Mouse (Mus musculus): ENCODE measurements around the gene Sytl2. TPM values are rescaled to one million over a fixed set of nuclear protein-coding genes. Genes with fewer than 3 reads are reported as not detected.
A peak's percentile ranks its signal among the peaks of the same experiment; 100 is the strongest.

Gene Sytl2
- polyA plus RNA-seq, 1 experiment = 21.9 TPM

DNA sequence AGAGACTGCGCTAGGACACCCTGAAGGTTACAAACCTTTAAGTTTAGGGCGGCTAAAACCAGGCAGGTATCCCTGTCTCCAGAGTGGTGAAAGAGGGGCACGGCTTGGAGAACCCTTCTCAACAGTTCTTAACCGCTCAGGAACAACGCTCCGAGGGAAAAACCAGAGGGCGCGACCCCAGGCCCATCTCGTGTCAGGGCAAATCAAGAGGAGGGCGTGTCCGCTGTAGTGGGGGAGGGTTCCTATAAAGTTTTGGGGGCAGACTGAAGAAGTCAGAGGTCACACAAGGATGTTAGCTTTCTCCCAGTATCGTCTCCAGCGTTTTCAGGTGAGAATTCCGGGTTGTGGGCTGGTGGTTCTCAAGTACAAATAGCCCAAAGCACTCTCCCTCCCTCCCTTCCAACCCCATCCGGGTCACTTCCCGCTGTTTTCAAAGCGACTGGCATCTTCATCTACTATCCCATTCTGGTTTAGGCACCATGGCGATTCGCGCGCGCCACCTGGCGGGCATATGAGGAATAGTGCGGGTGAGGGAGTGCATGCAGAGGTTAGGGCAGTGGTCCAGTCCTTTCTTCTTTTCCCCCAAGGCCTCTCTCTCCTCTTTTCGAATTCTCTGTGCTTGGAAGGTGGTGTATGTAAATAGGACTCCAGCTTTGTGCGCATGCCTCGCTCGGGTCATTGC is 36.6 kb upstream of the Sytl2 start, which contains the start of gene Ccdc83:
TSS of gene Ccdc83 (minus strand) at position 489 of the 682 bp plus-strand sequence.
- no peaks in the 10 kb centered on the region for H3K36me3 ChIP-seq (ENCODE audit: control insufficient read depth, insufficient read depth)
- no peak within 1 kb of the TSS for H3ac ChIP-seq (ENCODE audit: control insufficient read depth, insufficient read length, low read depth)
- H3K4me3 ChIP-seq (ENCODE audit: insufficient read depth, poor library complexity, severe bottlenecking) = no peak within 1 kb of the TSS
- no peaks in the 10 kb centered on the region for H3K79me2 ChIP-seq (ENCODE audit: control insufficient read depth, insufficient read depth)
- no peaks in the 10 kb centered on the region for H3K79me3 ChIP-seq (ENCODE audit: low read depth)
- no peaks in the 10 kb centered on the region for H3K27me3 ChIP-seq (ENCODE audit: control insufficient read depth, insufficient read depth, insufficient read length)
- TF ChIP-seq CEBPB (IDR thresholded peaks at IDR 0.05; ENCODE audit: low read depth) = no peak
- peak; percentile 94 for TF ChIP-seq CTCF (IDR thresholded peaks at IDR 0.05; ENCODE audit: control insufficient read depth, insufficient read depth, insufficient read length)
- TF ChIP-seq USF1 (IDR thresholded peaks at IDR 0.05; ENCODE audit: low read depth) = no peak

DNA sequence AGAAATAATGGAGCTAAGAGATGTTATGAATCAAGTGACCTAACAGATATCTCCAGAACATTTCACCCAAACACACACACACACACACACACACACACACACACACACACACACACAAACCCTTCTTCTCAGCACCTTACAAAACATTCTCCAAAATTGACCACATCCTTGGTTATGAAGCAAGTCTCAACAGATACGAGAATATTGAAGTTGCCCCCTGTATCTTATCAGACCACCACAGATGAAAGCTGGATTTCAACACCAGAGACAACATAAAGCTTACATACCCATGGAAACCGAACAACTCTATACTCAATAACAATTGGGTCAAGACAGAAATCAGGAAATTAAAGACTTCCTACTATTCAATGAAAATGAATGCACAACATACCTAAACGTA is 31.9 kb upstream of the Sytl2 start:
- no peaks in the 10 kb centered on the region for H3K27me3 ChIP-seq (ENCODE audit: control insufficient read depth, insufficient read depth, insufficient read length)
- no peaks in the 10 kb centered on the region for H3K79me3 ChIP-seq (ENCODE audit: low read depth)
- no peak overlapping the region for H3ac ChIP-seq (ENCODE audit: control insufficient read depth, insufficient read length, low read depth)
- H3K4me3 ChIP-seq (ENCODE audit: insufficient read depth, poor library complexity, severe bottlenecking) = no peak overlapping the region
- no peaks in the 10 kb centered on the region for H3K79me2 ChIP-seq (ENCODE audit: control insufficient read depth, insufficient read depth)
- TF ChIP-seq MYOG (IDR thresholded peaks at IDR 0.05; ENCODE audit: control insufficient read depth, extremely low read depth, insufficient read length) = no peak
- TF ChIP-seq USF1 (IDR thresholded peaks at IDR 0.05; ENCODE audit: low read depth) = no peak
- TF ChIP-seq CEBPB (IDR thresholded peaks at IDR 0.05; ENCODE audit: low read depth) = no peak
- no peak for TF ChIP-seq MAX (IDR thresholded peaks at IDR 0.05)
- no peak for TF ChIP-seq MYOD1 (IDR thresholded peaks at IDR 0.05; ENCODE audit: control insufficient read depth, insufficient read length, low read depth)
- TF ChIP-seq FOSL1 (IDR thresholded peaks at IDR 0.05; ENCODE audit: insufficient read depth, low read length, poor library complexity, severe bottlenecking) = no peak
- TF ChIP-seq CTCF (IDR thresholded peaks at IDR 0.05; ENCODE audit: control insufficient read depth, insufficient read depth, insufficient read length) = no peak
- H3K36me3 ChIP-seq (ENCODE audit: control insufficient read depth, insufficient read depth) = no peaks in the 10 kb centered on the region

DNA sequence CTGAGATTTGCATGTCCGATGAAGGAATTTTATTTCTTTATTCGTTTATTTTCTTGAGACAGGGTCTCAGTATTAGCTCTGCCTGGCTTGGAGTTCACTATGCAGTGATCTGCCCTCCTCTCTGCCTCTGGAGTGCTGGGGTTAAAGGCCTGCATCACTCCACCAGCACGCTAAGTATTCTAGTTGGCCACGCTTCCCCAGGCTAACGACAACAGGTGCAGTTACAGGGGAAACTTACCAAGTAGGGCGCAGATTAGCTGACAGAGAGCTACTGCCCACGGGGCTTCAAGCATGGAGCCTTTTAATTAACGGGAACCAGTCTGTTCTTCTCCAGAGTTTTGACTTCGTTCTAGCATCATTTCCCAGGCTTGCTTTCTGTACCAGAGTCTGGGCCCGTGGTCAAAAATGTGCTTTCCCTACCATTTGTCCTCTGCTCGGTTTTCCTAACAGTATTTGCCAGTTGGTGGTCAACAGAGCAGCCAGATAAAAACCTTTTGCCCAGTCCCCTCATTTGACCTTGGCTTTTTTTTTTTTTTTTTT is 27.4 kb upstream of the Sytl2 start:
- Histone ChIP-seq H3K36me3 (ENCODE audit: control insufficient read depth, insufficient read depth) (no peaks in the 10 kb centered on the region), H3K4me3 (ENCODE audit: insufficient read depth, poor library complexity, severe bottlenecking) (no peak overlapping the region), H3K27me3 (ENCODE audit: control insufficient read depth, insufficient read depth, insufficient read length) (no peaks in the 10 kb centered on the region), H3ac (ENCODE audit: control insufficient read depth, insufficient read length, low read depth) (no peak overlapping the region), H3K79me3 (ENCODE audit: low read depth) (no peaks in the 10 kb centered on the region), H3K79me2 (ENCODE audit: control insufficient read depth, insufficient read depth) (no peaks in the 10 kb centered on the region)
- TF ChIP-seq FOSL1 (IDR thresholded peaks at IDR 0.05; ENCODE audit: insufficient read depth, low read length, poor library complexity, severe bottlenecking) (no peak), CTCF (IDR thresholded peaks at IDR 0.05; ENCODE audit: control insufficient read depth, insufficient read depth, insufficient read length) (no peak), MYOD1 (IDR thresholded peaks at IDR 0.05; ENCODE audit: control insufficient read depth, insufficient read length, low read depth) (no peak)

DNA sequence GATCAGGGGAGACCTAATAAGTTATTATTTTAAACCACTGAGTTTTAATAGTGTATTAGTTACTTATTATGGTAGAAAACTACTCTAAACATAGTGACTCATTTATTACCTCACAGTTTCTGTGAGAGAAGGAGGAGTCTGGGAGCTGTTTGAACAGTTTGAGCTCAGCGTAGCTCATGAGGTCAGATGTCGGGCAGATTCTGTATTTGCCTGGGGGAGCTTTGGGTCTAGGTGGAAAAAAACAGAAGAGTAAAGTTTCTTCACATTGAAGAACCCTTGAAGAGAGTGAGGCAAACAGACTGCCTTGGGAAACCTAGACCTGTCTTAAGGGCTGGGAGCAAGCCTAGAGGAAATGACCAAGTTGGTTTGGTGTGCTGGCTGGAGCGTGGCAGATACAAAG is 24.8 kb upstream of the Sytl2 start:
- no peaks in the 10 kb centered on the region for H3K79me2 ChIP-seq (ENCODE audit: control insufficient read depth, insufficient read depth)
- no peaks in the 10 kb centered on the region for H3K36me3 ChIP-seq (ENCODE audit: control insufficient read depth, insufficient read depth)
- TF ChIP-seq MAX (IDR thresholded peaks at IDR 0.05) = no peak
- TF ChIP-seq CTCF (IDR thresholded peaks at IDR 0.05; ENCODE audit: control insufficient read depth, insufficient read depth, insufficient read length) = no peak
- TF ChIP-seq MYOD1 (IDR thresholded peaks at IDR 0.05; ENCODE audit: control insufficient read depth, insufficient read length, low read depth) = no peak
- TF ChIP-seq USF1 (IDR thresholded peaks at IDR 0.05; ENCODE audit: low read depth) = no peak
- no peak for TF ChIP-seq CEBPB (IDR thresholded peaks at IDR 0.05; ENCODE audit: low read depth)
- TF ChIP-seq MYOG (IDR thresholded peaks at IDR 0.05; ENCODE audit: control insufficient read depth, extremely low read depth, insufficient read length) = no peak
- no peak for TF ChIP-seq FOSL1 (IDR thresholded peaks at IDR 0.05; ENCODE audit: insufficient read depth, low read length, poor library complexity, severe bottlenecking)
- no peak overlapping the region for H3K4me3 ChIP-seq (ENCODE audit: insufficient read depth, poor library complexity, severe bottlenecking)
- no peaks in the 10 kb centered on the region for H3K79me3 ChIP-seq (ENCODE audit: low read depth)
- no peaks in the 10 kb centered on the region for H3K27me3 ChIP-seq (ENCODE audit: control insufficient read depth, insufficient read depth, insufficient read length)
- H3ac ChIP-seq (ENCODE audit: control insufficient read depth, insufficient read length, low read depth) = no peak overlapping the region

DNA sequence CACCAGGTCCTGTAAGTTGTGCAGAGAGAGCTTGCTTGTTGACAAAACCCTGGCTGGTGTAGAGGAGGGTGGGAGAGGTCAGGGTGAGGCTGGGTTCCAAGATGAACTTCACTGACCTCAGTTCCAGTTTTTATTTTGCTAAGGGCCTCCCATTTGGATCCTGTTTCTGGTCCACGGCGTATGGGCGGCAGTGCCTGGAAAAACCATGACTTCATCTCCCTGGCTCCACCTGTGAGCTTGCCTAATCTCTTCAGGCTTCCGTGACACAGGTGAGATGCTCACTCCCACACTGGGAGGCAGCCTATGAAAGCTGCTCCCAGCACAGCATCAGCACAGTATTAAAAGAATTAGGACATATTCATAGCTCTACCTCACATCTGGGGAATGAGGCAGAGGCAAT is 24.3 kb upstream of the Sytl2 start:
- H3K79me3 ChIP-seq (ENCODE audit: low read depth) = no peaks in the 10 kb centered on the region
- H3K4me3 ChIP-seq (ENCODE audit: insufficient read depth, poor library complexity, severe bottlenecking) = no peak overlapping the region
- H3K79me2 ChIP-seq (ENCODE audit: control insufficient read depth, insufficient read depth) = no peaks in the 10 kb centered on the region
- no peak for TF ChIP-seq MYOD1 (IDR thresholded peaks at IDR 0.05; ENCODE audit: control insufficient read depth, insufficient read length, low read depth)
- no peak for TF ChIP-seq USF1 (IDR thresholded peaks at IDR 0.05; ENCODE audit: low read depth)
- no peak for TF ChIP-seq CEBPB (IDR thresholded peaks at IDR 0.05; ENCODE audit: low read depth)
- TF ChIP-seq MYOG (IDR thresholded peaks at IDR 0.05; ENCODE audit: control insufficient read depth, extremely low read depth, insufficient read length) = no peak
- TF ChIP-seq CTCF (IDR thresholded peaks at IDR 0.05; ENCODE audit: control insufficient read depth, insufficient read depth, insufficient read length) = no peak
- no peak for TF ChIP-seq FOSL1 (IDR thresholded peaks at IDR 0.05; ENCODE audit: insufficient read depth, low read length, poor library complexity, severe bottlenecking)
- no peak for TF ChIP-seq MAX (IDR thresholded peaks at IDR 0.05)
- H3K27me3 ChIP-seq (ENCODE audit: control insufficient read depth, insufficient read depth, insufficient read length) = no peaks in the 10 kb centered on the region
- no peaks in the 10 kb centered on the region for H3K36me3 ChIP-seq (ENCODE audit: control insufficient read depth, insufficient read depth)
- H3ac ChIP-seq (ENCODE audit: control insufficient read depth, insufficient read length, low read depth) = no peak overlapping the region

DNA sequence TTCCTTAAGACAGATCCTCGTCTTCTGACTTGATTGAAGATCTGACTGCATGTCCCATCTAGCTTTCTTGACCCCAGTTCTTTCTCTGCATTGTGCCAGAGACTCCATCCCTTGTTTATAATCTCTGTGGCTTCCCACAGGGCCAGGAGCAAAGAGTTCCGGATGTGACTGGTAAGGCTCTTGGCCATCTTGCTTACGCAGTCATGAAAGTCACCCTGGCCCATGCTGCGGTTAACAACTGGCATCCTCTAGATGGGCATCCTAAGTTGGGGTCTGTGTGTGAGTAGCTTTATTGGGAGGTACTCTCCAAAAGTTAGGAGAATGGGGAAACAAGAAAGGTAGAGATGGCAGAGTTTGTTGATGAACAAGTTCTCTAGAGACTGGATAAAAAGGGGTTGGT is 22.9 kb upstream of the Sytl2 start:
- Histone ChIP-seq H3K79me3 (ENCODE audit: low read depth) (no peaks in the 10 kb centered on the region), H3K36me3 (ENCODE audit: control insufficient read depth, insufficient read depth) (no peaks in the 10 kb centered on the region), H3ac (ENCODE audit: control insufficient read depth, insufficient read length, low read depth) (no peak overlapping the region), H3K27me3 (ENCODE audit: control insufficient read depth, insufficient read depth, insufficient read length) (no peaks in the 10 kb centered on the region), H3K4me3 (ENCODE audit: insufficient read depth, poor library complexity, severe bottlenecking) (no peak overlapping the region), H3K79me2 (ENCODE audit: control insufficient read depth, insufficient read depth) (no peaks in the 10 kb centered on the region)
- no peak for TF ChIP-seq MYOG (IDR thresholded peaks at IDR 0.05; ENCODE audit: control insufficient read depth, extremely low read depth, insufficient read length)
- TF ChIP-seq CTCF (IDR thresholded peaks at IDR 0.05; ENCODE audit: control insufficient read depth, insufficient read depth, insufficient read length) = no peak
- TF ChIP-seq CEBPB (IDR thresholded peaks at IDR 0.05; ENCODE audit: low read depth) = no peak
- no peak for TF ChIP-seq FOSL1 (IDR thresholded peaks at IDR 0.05; ENCODE audit: insufficient read depth, low read length, poor library complexity, severe bottlenecking)
- TF ChIP-seq USF1 (IDR thresholded peaks at IDR 0.05; ENCODE audit: low read depth) = no peak

All from C2C12 (cell line).